Comparison of ENCODE assay signal across 14 mouse cellular contexts in the genomic region with DNA sequence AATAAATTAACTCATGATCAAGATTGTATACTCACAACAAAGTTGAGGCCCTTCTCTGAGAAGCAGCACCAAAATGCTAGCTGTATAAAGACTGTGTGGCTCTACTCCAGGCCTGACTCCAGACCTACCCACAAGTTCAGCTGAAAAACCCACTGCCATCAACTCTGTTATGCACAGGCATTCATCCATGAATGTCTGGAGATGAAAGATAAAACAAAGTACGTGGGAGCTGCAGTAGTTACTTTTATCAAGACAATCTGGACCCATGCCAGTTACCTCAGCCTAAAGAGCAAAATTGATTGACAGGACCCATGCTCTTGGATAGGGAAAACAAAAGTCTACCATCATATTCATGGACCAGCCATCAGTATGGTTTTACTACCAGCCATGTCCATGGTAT. TPM values are rescaled to one million over a fixed set of nuclear protein-coding genes. Genes with fewer than 3 reads are reported as not detected.
"Had no signal": no experiment of that assay in that cellular context is flagged by ENCODE, and none has a peak within 500 bp of the region (broad histone marks: within the 10 kb centered on the region; RNA-seq: fewer than 3 reads in every experiment).

No protein-coding gene starts in this region.

- ATAC-seq: lung, postnatal 0 days; midbrain, embryonic 15.5 days had no signal

- H3K36me3 ChIP-seq: limb, embryonic 13.5 days; midbrain, embryonic 15.5 days; neural tube, embryonic 12.5 days had no signal

- H3K4me1 ChIP-seq: limb, embryonic 13.5 days; midbrain, embryonic 15.5 days; neural tube, embryonic 12.5 days had no signal

- H3K27me3 ChIP-seq: limb, embryonic 13.5 days; midbrain, embryonic 15.5 days; neural tube, embryonic 12.5 days had no signal

- H3K27ac ChIP-seq: limb, embryonic 13.5 days; midbrain, embryonic 15.5 days; neural tube, embryonic 12.5 days; stomach, postnatal 0 days had no signal

- DNase-seq: kidney, adult 11 months; kidney, postnatal 10 days; kidney, postnatal 4 days; left cerebral cortex, postnatal 4 days; lung, adult 18-20 months; lung, postnatal 36 days; thymus, postnatal 4 days had no signal

- H3K4me2 ChIP-seq: limb, embryonic 13.5 days; midbrain, embryonic 11.5 days; midbrain, embryonic 15.5 days; neural tube, embryonic 12.5 days had no signal

- H3K9ac ChIP-seq: limb, embryonic 13.5 days; midbrain, embryonic 15.5 days; neural tube, embryonic 12.5 days had no signal

- H3K9me3 ChIP-seq: limb, embryonic 13.5 days; midbrain, embryonic 15.5 days; neural tube, embryonic 12.5 days had no signal

- H3K4me3 ChIP-seq: limb, embryonic 13.5 days; midbrain, embryonic 15.5 days; neural tube, embryonic 12.5 days had no signal

RNA-seq across cellular contexts. Expression of gene Prrg1, which starts 31.0 kb away (rescaled TPM):
- total RNA-seq: monocyte, adult 5-6 weeks had no signal
